Mouse (Mus musculus) intestine, embryonic 16.5 days (tissue): ENCODE measurements around the gene Nav1. TPM values are rescaled to one million over a fixed set of nuclear protein-coding genes. Genes with fewer than 3 reads are reported as not detected.

ENCODE experiments used
- ATAC-seq: fragments of 200-750 bp; cut with Nextera tagmentation; 2 replicates; pipeline ENCODE4 v1.8.0; 2017; ENCODE audit warnings: moderate TSS enrichment, moderate library complexity
- H3K27ac ChIP-seq: fragments of 300-500 bp; sonication (generic); 2 replicates; pipeline ENCODE4 v1.5.1; 2014; ENCODE audit warnings: mild to moderate bottlenecking, low read length
- H3K27me3 ChIP-seq: fragments of 300-500 bp; sonication (generic); replicated peaks from 2 replicates; pipeline ENCODE4 v1.6.1; 2014; ENCODE audit warnings: low read length, control low read depth, mixed read lengths; ENCODE audit not compliant: control insufficient read depth, insufficient read depth
- H3K36me3 ChIP-seq: fragments of 300-500 bp; sonication (generic); 2 replicates; pipeline ENCODE4 v1.6.1; 2014; ENCODE audit warnings: low read length, control low read depth; ENCODE audit not compliant: control insufficient read depth, insufficient read depth
- H3K4me1 ChIP-seq: fragments of 300-500 bp; sonication (generic); 2 replicates; pipeline ENCODE4 v1.6.1; 2014; ENCODE audit warnings: low read length, control low read depth, mixed read lengths; ENCODE audit not compliant: control insufficient read depth, insufficient read depth
- H3K4me2 ChIP-seq: fragments of 300-500 bp; sonication (generic); 2 replicates; pipeline ENCODE4 v1.6.1; 2014; ENCODE audit warnings: low read depth, low read length, control low read depth
- H3K4me3 ChIP-seq: fragments of 300-500 bp; sonication (generic); 2 replicates; pipeline ENCODE4 v1.5.1; 2014; ENCODE audit warnings: mild to moderate bottlenecking, low read length
- H3K9ac ChIP-seq: fragments of 300-500 bp; sonication (generic); 2 replicates; pipeline ENCODE4 v1.6.1; 2014; ENCODE audit warnings: low read depth, low read length
- H3K9me3 ChIP-seq: fragments of 300-500 bp; sonication (generic); 2 replicates; pipeline ENCODE4 v1.6.1; 2016; ENCODE audit warnings: low read length, control low read depth; ENCODE audit not compliant: control insufficient read depth
- WGBS: fragments of 180-500 bp; shearing (Covaris S2); extraction: QIAGEN DNeasy Blood & Tissue Kit; methylation state at CpG from one replicate; pipeline ENCODE4 v1.1.7; 2014; 5-methylcytosine and 5-hydroxymethylcytosine counted together
- microRNA-seq: library from miRNA; unstranded; fragments of <30 nt; microRNA quantifications from one replicate; pipeline ENCODE4, GENCODE M21; 2016
- polyA plus RNA-seq: library from polyadenylated mRNA; unstranded; fragments of >200 nt; fragmentation: Nextera tagmentation; extraction: Ambion mirVana; gene quantifications from 2 replicates; pipeline ENCODE4 v1.2.1, GENCODE M21; 2015

The Nav1 gene
- polyA plus RNA-seq, 1 experiment from 2014 or later: 9.0 TPM

- Histone ChIP-seq H3K9me3 (no peaks in the 10 kb centered on the region), H3K4me2 (no peak overlapping the region), H3K4me1 (no peaks in the 10 kb centered on the region), H3K9ac (no peak overlapping the region), H3K36me3 (peaks cover 15% of the 10 kb centered on the region; the same call in 1 of the 2 replicates), H3K27me3 (no peaks in the 10 kb centered on the region), H3K4me3 (no peak overlapping the region), H3K27ac (no peak overlapping the region)
- no peak for ATAC-seq
- 89% methylated on average over 4 of the region's 4 CpGs for WGBS
Observed at GRCm38 (mm10) chr1:135412130-135412529, 195.0 kb downstream of the Nav1 start.

GRCm38 (mm10) chr1:135410967-135411366, 196.1 kb downstream of the Nav1 start:
- no peaks in the 10 kb centered on the region for H3K27me3 ChIP-seq
- WGBS: 64% methylated on average over 2 of the region's 2 CpGs
- H3K4me1 ChIP-seq: no peaks in the 10 kb centered on the region
- H3K4me3 ChIP-seq: no peak overlapping the region
- H3K36me3 ChIP-seq: peaks cover 13% of the 10 kb centered on the region
- no peak overlapping the region for H3K4me2 ChIP-seq
- H3K9me3 ChIP-seq: no peaks in the 10 kb centered on the region
- ATAC-seq: peak; percentile 67
- H3K9ac ChIP-seq: no peak overlapping the region
- H3K27ac ChIP-seq: no peak overlapping the region

GRCm38 (mm10) chr1:135408973-135409372, 198.1 kb downstream of the Nav1 start:
- 97% methylated on average over 4 of the region's 4 CpGs for WGBS
- Histone ChIP-seq H3K4me2 (no peak overlapping the region), H3K4me3 (no peak overlapping the region), H3K36me3 (peaks cover 11% of the 10 kb centered on the region), H3K4me1 (no peaks in the 10 kb centered on the region), H3K9me3 (no peaks in the 10 kb centered on the region), H3K27ac (no peak overlapping the region), H3K27me3 (no peaks in the 10 kb centered on the region), H3K9ac (no peak overlapping the region)
- no peak for ATAC-seq

- Histone ChIP-seq H3K4me3 (no peak overlapping the region), H3K9me3 (no peaks in the 10 kb centered on the region), H3K4me1 (no peaks in the 10 kb centered on the region), H3K9ac (no peak overlapping the region), H3K27me3 (no peaks in the 10 kb centered on the region), H3K36me3 (peaks cover 15% of the 10 kb centered on the region), H3K4me2 (no peak overlapping the region), H3K27ac (no peak overlapping the region)
- WGBS: 76% methylated on average over 7 of the region's 7 CpGs
- ATAC-seq: no peak
Observed at GRCm38 (mm10) chr1:135405356-135405755, 201.7 kb downstream of the Nav1 start.

GRCm38 (mm10) chr1:135401452-135402110, 205.5 kb downstream of the Nav1 start:
- no peaks in the 10 kb centered on the region for H3K27me3 ChIP-seq
- no peak for ATAC-seq
- no peaks in the 10 kb centered on the region for H3K4me1 ChIP-seq
- 97% methylated on average over 3 of the region's 3 CpGs for WGBS
- no peak overlapping the region for H3K4me3 ChIP-seq
- no peak overlapping the region for H3K9ac ChIP-seq
- peaks cover 11% of the 10 kb centered on the region for H3K36me3 ChIP-seq
- H3K9me3 ChIP-seq: no peaks in the 10 kb centered on the region
- no peak overlapping the region for H3K27ac ChIP-seq
- H3K4me2 ChIP-seq: no peak overlapping the region

- peaks cover 16% of the 10 kb centered on the region for H3K36me3 ChIP-seq
- no peak overlapping the region for H3K9ac ChIP-seq
- ATAC-seq: no peak
- H3K4me2 ChIP-seq: no peak overlapping the region
- H3K27ac ChIP-seq: no peak overlapping the region
- H3K4me3 ChIP-seq: no peak overlapping the region
- no peaks in the 10 kb centered on the region for H3K4me1 ChIP-seq
- H3K9me3 ChIP-seq: no peaks in the 10 kb centered on the region
- no peaks in the 10 kb centered on the region for H3K27me3 ChIP-seq
- 95% methylated on average over 5 of the region's 5 CpGs for WGBS
Observed at GRCm38 (mm10) chr1:135399466-135399865, 207.6 kb downstream of the Nav1 start.

- H3K4me2 ChIP-seq: no peak overlapping the region
- no peak overlapping the region for H3K9ac ChIP-seq
- WGBS: 88% methylated on average over 9 of the region's 9 CpGs
- H3K4me3 ChIP-seq: no peak overlapping the region
- no peak for ATAC-seq
- no peak overlapping the region for H3K27ac ChIP-seq
- no peaks in the 10 kb centered on the region for H3K9me3 ChIP-seq
- no peaks in the 10 kb centered on the region for H3K27me3 ChIP-seq
- H3K4me1 ChIP-seq: no peaks in the 10 kb centered on the region
- H3K36me3 ChIP-seq: peaks cover 33% of the 10 kb centered on the region; the same call in 1 of the 2 replicates
Observed at GRCm38 (mm10) chr1:135385161-135385560, 221.9 kb downstream of the Nav1 start.

Small RNAs within 50 kb of the gene (microRNA-seq; reads per million reads assigned to microRNA genes)
- 1.1 reads per million for gene Mir1231

Other genes with a start within 250 kb of the Nav1 start
- gene Shisa4, start 232.1 kb downstream of the Nav1 start, polyA plus RNA-seq: 19.3 and 22.4 TPM in 2 replicates
- gene Ipo9, start 176.8 kb downstream of the Nav1 start, polyA plus RNA-seq: 64.7 and 70.5 TPM in 2 replicates
- gene Csrp1, start 112.8 kb upstream of the Nav1 start, polyA plus RNA-seq: 215 TPM in 2 replicates
- 36.2 and 36.6 TPM in 2 replicates for gene Phlda3, start 158.8 kb upstream of the Nav1 start, polyA plus RNA-seq
- 6.4 and 8.7 TPM in 2 replicates for gene Tnni1, start 172.1 kb upstream of the Nav1 start, polyA plus RNA-seq
- gene Lad1, start 211.3 kb upstream of the Nav1 start, polyA plus RNA-seq: 260 and 283 TPM in 2 replicates
- gene Tnnt2, start 229.1 kb upstream of the Nav1 start, polyA plus RNA-seq: 23.5 and 26.7 TPM in 2 replicates